ENCODE assay signal across 14 mouse cellular contexts in the genomic region with DNA sequence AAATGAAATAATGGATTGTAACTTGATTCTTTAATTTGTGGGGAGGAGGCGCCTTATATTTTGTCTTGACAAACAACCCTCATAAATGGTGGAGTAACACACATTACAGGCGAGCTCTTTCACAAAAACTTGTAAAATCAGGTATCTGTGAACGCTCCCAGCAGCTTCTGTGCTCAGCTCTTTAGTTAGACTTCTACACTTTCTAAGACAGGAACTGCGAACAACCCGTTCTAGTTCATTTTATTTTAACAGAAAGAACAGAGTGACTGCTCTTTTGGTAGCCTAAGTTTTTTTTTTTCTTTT. TPM values are rescaled to one million over a fixed set of nuclear protein-coding genes. Genes with fewer than 3 reads are reported as not detected.
A peak's percentile ranks its signal among the peaks of the same experiment; 100 is the strongest.
DNase-seq lines count a peak whose midpoint lies in the region; ATAC-seq lines count a peak whose summit lies in the region.
"Had no signal": no experiment of that assay in that cellular context is flagged by ENCODE, and none has a peak within 500 bp of the region (broad histone marks: within the 10 kb centered on the region; RNA-seq: fewer than 3 reads in every experiment).

No protein-coding gene starts in this region.

- no peak overlapping the region for H3K4me2 ChIP-seq in embryonic facial prominence, embryonic 11.5 days (ENCODE audit: low read depth, low read length)
- H3K4me2 ChIP-seq in kidney, embryonic 16.5 days (replicated peaks; ENCODE audit: low read depth, low read length) = peak overlapping the region; percentile 82
- H3K4me2 ChIP-seq in intestine, embryonic 16.5 days (ENCODE audit: low read depth, low read length) = peak overlapping the region; percentile 83; the same call in 1 of the 2 replicates

- no peak overlapping the region for H3K4me3 ChIP-seq in embryonic facial prominence, embryonic 11.5 days (ENCODE audit: low read depth, low read length)
- no peak overlapping the region for H3K4me3 ChIP-seq in embryonic facial prominence, embryonic 10.5 days
- peak overlapping the region; percentile 58 for H3K4me3 ChIP-seq in kidney, embryonic 16.5 days (ENCODE audit: low read length)
- H3K4me3 ChIP-seq in intestine, embryonic 16.5 days (ENCODE audit: low read length) = 0 out of 2 replicates have a peak overlapping the region, but pooled peaks have one; percentile 58

- H3K27me3 ChIP-seq in embryonic facial prominence, embryonic 11.5 days (ENCODE audit: control insufficient read depth, insufficient read depth, low read length) = peaks cover 26% of the 10 kb centered on the region
- peaks cover 81% of the 10 kb centered on the region for H3K27me3 ChIP-seq in embryonic facial prominence, embryonic 10.5 days (replicated peaks; ENCODE audit: low read depth, poor library complexity, severe bottlenecking)
- peaks cover 12% of the 10 kb centered on the region; the same call in 1 of the 2 replicates for H3K27me3 ChIP-seq in kidney, embryonic 16.5 days (ENCODE audit: insufficient read depth, low read length)
- H3K27me3 ChIP-seq in intestine, embryonic 16.5 days (replicated peaks; ENCODE audit: control insufficient read depth, insufficient read depth, low read length) = peaks cover 24% of the 10 kb centered on the region; the same call in 1 of the 2 replicates
- H3K27me3 ChIP-seq: Patski had no signal

- H3K4me1 ChIP-seq in embryonic facial prominence, embryonic 11.5 days (ENCODE audit: control insufficient read depth, insufficient read depth, low read length) = no peaks in the 10 kb centered on the region
- peaks cover 15% of the 10 kb centered on the region for H3K4me1 ChIP-seq in embryonic facial prominence, embryonic 10.5 days
- peaks cover 8% of the 10 kb centered on the region for H3K4me1 ChIP-seq in kidney, embryonic 16.5 days (ENCODE audit: insufficient read depth, low read length)
- H3K4me1 ChIP-seq in intestine, embryonic 16.5 days (ENCODE audit: control insufficient read depth, insufficient read depth, low read length) = peaks cover 9% of the 10 kb centered on the region; the same call in 1 of the 2 replicates

- WGBS in embryonic facial prominence, embryonic 11.5 days = 19% methylated on average over 5 of the region's 5 CpGs
- 17% methylated on average over 5 of the region's 5 CpGs for WGBS in embryonic facial prominence, embryonic 10.5 days
- WGBS in kidney, embryonic 16.5 days = 10% methylated on average over 5 of the region's 5 CpGs
- WGBS in intestine, embryonic 16.5 days = 33% methylated on average over 5 of the region's 5 CpGs

- H3K36me3 ChIP-seq in embryonic facial prominence, embryonic 11.5 days (replicated peaks; ENCODE audit: control insufficient read depth, insufficient read depth, low read depth, low read length) = no peaks in the 10 kb centered on the region
- H3K36me3 ChIP-seq in embryonic facial prominence, embryonic 10.5 days (replicated peaks) = no peaks in the 10 kb centered on the region
- no peaks in the 10 kb centered on the region for H3K36me3 ChIP-seq in kidney, embryonic 16.5 days (ENCODE audit: insufficient read depth, low read length)
- no peaks in the 10 kb centered on the region for H3K36me3 ChIP-seq in intestine, embryonic 16.5 days (ENCODE audit: control insufficient read depth, insufficient read depth, low read length)

- ATAC-seq in embryonic facial prominence, embryonic 11.5 days (replicated peaks; ENCODE audit: insufficient number of reproducible peaks, low FRiP score, low TSS enrichment, low read depth) = no peak
- ATAC-seq in kidney, embryonic 16.5 days (ENCODE audit: low FRiP score, low TSS enrichment) = no peak
- ATAC-seq in intestine, embryonic 16.5 days = no peak
- no peak for ATAC-seq in inflammation-experienced regulatory T-cells, adult 6 months
- ATAC-seq: Patski had no signal

- no peak overlapping the region for H3K9ac ChIP-seq in embryonic facial prominence, embryonic 11.5 days (replicated peaks; ENCODE audit: low read length)
- 0 out of 2 replicates have a peak overlapping the region, but pooled peaks have one; percentile 46 for H3K9ac ChIP-seq in kidney, embryonic 16.5 days (replicated peaks; ENCODE audit: low read length)
- no peak overlapping the region for H3K9ac ChIP-seq in intestine, embryonic 16.5 days (ENCODE audit: low read depth, low read length)

- H3K9me3 ChIP-seq in embryonic facial prominence, embryonic 11.5 days (replicated peaks; ENCODE audit: control insufficient read depth, low read length) = no peaks in the 10 kb centered on the region
- H3K9me3 ChIP-seq in embryonic facial prominence, embryonic 10.5 days = no peaks in the 10 kb centered on the region
- H3K9me3 ChIP-seq in kidney, embryonic 16.5 days (ENCODE audit: low read length) = no peaks in the 10 kb centered on the region
- no peaks in the 10 kb centered on the region for H3K9me3 ChIP-seq in intestine, embryonic 16.5 days (ENCODE audit: control insufficient read depth, low read length)

- H3K27ac ChIP-seq in embryonic facial prominence, embryonic 11.5 days (replicated peaks; ENCODE audit: low read depth, low read length) = no peak overlapping the region
- no peak overlapping the region for H3K27ac ChIP-seq in embryonic facial prominence, embryonic 10.5 days (replicated peaks)
- H3K27ac ChIP-seq in kidney, embryonic 16.5 days (ENCODE audit: low read length) = 0 out of 2 replicates have a peak overlapping the region, but pooled peaks have one; percentile 29
- H3K27ac ChIP-seq in intestine, embryonic 16.5 days (ENCODE audit: low read length) = no peak overlapping the region
- H3K27ac ChIP-seq: macrophage had no signal

- DNase-seq in embryonic facial prominence, embryonic 11.5 days (ENCODE audit: low spot score) = peak; percentile 19
- DNase-seq in embryonic facial prominence, embryonic 10.5 days (ENCODE audit: low spot score) = no peak
- no peak for DNase-seq in kidney, adult 18-20 months
- peak; percentile 34 for DNase-seq in Muller cell, postnatal 12 days (ENCODE audit: inconsistent ontology term)
- DNase-seq in spleen, adult 12 weeks (ENCODE audit: low spot score) = no peak
- DNase-seq: cerebellum, adult 18-20 months; gastrocnemius, postnatal 36 days; kidney, adult 8-10 months; liver had no signal

RNA-seq across cellular contexts. Expression of gene Aldh1a2, which starts 2.2 kb away (rescaled TPM):
- 39.1 and 42.0 TPM in 2 replicates for polyA plus RNA-seq in embryonic facial prominence, embryonic 11.5 days (2014; fragmentation: Nextera tagmentation; extraction: Ambion mirVana)
- 4.1 and 7.6 TPM in 2 replicates for polyA plus RNA-seq in embryonic facial prominence, embryonic 10.5 days (2016; fragmentation: Nextera tagmentation; extraction: Ambion mirVana)
- polyA plus RNA-seq in kidney, embryonic 16.5 days (2015; fragmentation: Nextera tagmentation; extraction: Ambion mirVana) = 327 and 333 TPM in 2 replicates
- polyA plus RNA-seq in intestine, embryonic 16.5 days (2015; fragmentation: Nextera tagmentation; extraction: Ambion mirVana) = 61.4 and 68.9 TPM in 2 replicates
- polyA plus RNA-seq in inflammation-experienced regulatory T-cells, adult 6 months (2017; shearing (Covaris generic)) = under 1 TPM in 1 of 3 experiments, not detected in 2; 0.20 TPM

RNA-seq across cellular contexts. Expression of gene Aqp9, which starts 49.3 kb away (rescaled TPM):
- polyA plus RNA-seq in embryonic facial prominence, embryonic 11.5 days (2014; fragmentation: Nextera tagmentation; extraction: Ambion mirVana) = 0.17 TPM in 2 replicates
- 0.16 TPM in 1 of 2 replicates, not detected in the other for polyA plus RNA-seq in embryonic facial prominence, embryonic 10.5 days (2016; fragmentation: Nextera tagmentation; extraction: Ambion mirVana)
- polyA plus RNA-seq in kidney, embryonic 16.5 days (2015; fragmentation: Nextera tagmentation; extraction: Ambion mirVana) = 0.27 and 0.33 TPM in 2 replicates
- polyA plus RNA-seq in intestine, embryonic 16.5 days (2015; fragmentation: Nextera tagmentation; extraction: Ambion mirVana) = 1.1 TPM in 2 replicates
- not detected for polyA plus RNA-seq in inflammation-experienced regulatory T-cells, adult 6 months (2017; shearing (Covaris generic))

Comparison
In these comparisons a context has a peak if more than half of its experiments do, and no peak if none do; other contexts are left out.
1. DNase-seq: peak in embryonic facial prominence, embryonic 11.5 days (single experiment) and Muller cell, postnatal 12 days (single experiment); none in embryonic facial prominence, embryonic 10.5 days (single experiment), kidney, adult 18-20 months (single experiment) and spleen, adult 12 weeks (single experiment).
2. H3K4me3 ChIP-seq: peak in kidney, embryonic 16.5 days (single experiment) and intestine, embryonic 16.5 days (single experiment); none in embryonic facial prominence, embryonic 11.5 days (single experiment) and embryonic facial prominence, embryonic 10.5 days (single experiment).